Mouse (Mus musculus) limb, embryonic 13.5 days (tissue): ENCODE measurements around the gene Cxcl9. TPM values are rescaled to one million over a fixed set of nuclear protein-coding genes. Genes with fewer than 3 reads are reported as not detected.
A peak's percentile ranks its signal among the peaks of the same experiment; 100 is the strongest.

Experiments used
- ATAC-seq: fragments of 200-750 bp; cut with Nextera tagmentation; 2 replicates; pipeline ENCODE4 v1.8.0; 2017; ENCODE audit warnings: low read depth, moderate number of reproducible peaks, moderate TSS enrichment; ENCODE audit not compliant: low FRiP score
- H3K27ac ChIP-seq: fragments of 300-500 bp; sonication (generic); 2 replicates; pipeline ENCODE4 v1.5.1; 2015; ENCODE audit warnings: inconsistent platforms, mild to moderate bottlenecking, moderate library complexity
- H3K27me3 ChIP-seq: fragments of 300-500 bp; sonication (generic); 2 replicates; pipeline ENCODE4 v1.6.1; 2015; ENCODE audit warnings: mild to moderate bottlenecking, inconsistent platforms
- H3K36me3 ChIP-seq: fragments of 300-500 bp; sonication (generic); 2 replicates; pipeline ENCODE4 v1.6.1; 2015; ENCODE audit warnings: inconsistent platforms, mild to moderate bottlenecking, moderate library complexity
- H3K4me1 ChIP-seq: fragments of 300-500 bp; sonication (generic); 2 replicates; pipeline ENCODE4 v1.6.1; 2015; ENCODE audit warnings: inconsistent platforms
- H3K4me2 ChIP-seq: fragments of 300-500 bp; sonication (generic); replicated peaks from 2 replicates; pipeline ENCODE4 v1.6.1; 2015; ENCODE audit warnings: inconsistent platforms, mild to moderate bottlenecking, moderate library complexity
- H3K4me3 ChIP-seq: fragments of 300-500 bp; sonication (generic); 2 replicates; pipeline ENCODE4 v1.5.1; 2015; ENCODE audit warnings: moderate library complexity, mild to moderate bottlenecking, inconsistent platforms
- H3K9ac ChIP-seq: fragments of 300-500 bp; sonication (generic); 2 replicates; pipeline ENCODE4 v1.6.1; 2015; ENCODE audit warnings: mild to moderate bottlenecking, inconsistent platforms
- H3K9me3 ChIP-seq: fragments of 300-500 bp; sonication (generic); 2 replicates; pipeline ENCODE4 v1.6.1; 2016; ENCODE audit warnings: inconsistent platforms
- WGBS: fragments of 180-500 bp; shearing (Covaris S2); methylation state at CpG from one replicate; pipeline ENCODE4 v1.1.7; 2015; 5-methylcytosine and 5-hydroxymethylcytosine counted together
- polyA plus RNA-seq: library from polyadenylated mRNA; unstranded; fragments of >200 nt; fragmentation: Nextera tagmentation; extraction: Ambion mirVana; gene quantifications from 2 replicates; pipeline ENCODE4 v1.2.1, GENCODE M21; 2015

Cxcl9 gene
- polyA plus RNA-seq, 1 experiment from 2014 or later: 0.76 TPM

GRCm38 (mm10) chr5:92309681-92310511 lies 18.0 kb downstream of the Cxcl9 start, which contains the start of gene Sdad1:
Gene Sdad1, minus strand, starts transcription at chr5:92310479.
- H3K36me3 ChIP-seq: peaks cover 21% of the 10 kb centered on the region

DNA sequence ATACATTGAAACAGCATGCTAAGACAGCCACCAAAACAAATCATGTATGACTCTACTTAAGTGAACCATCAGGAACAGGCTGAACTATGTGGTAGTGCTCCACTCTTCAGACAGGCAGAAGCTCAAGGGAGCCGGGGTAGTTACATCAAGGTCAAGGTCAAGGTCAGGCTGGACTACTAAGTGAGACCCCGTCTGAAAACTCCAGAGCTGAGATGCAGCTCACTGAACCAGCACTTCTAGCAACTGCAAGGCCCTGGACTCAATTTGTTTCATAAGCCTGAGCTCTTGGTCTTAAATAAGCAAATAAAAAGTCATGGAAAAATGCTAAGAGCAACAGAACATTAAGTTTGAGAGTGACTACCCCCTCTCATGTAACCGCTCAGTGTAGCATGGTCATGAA lies 23.6 kb downstream of the Cxcl9 start:
- 85% methylated on average over 3 of the region's 3 CpGs for WGBS
- H3K4me1 ChIP-seq: peaks cover 12% of the 10 kb centered on the region
- H3K27me3 ChIP-seq: no peaks in the 10 kb centered on the region
- H3K9me3 ChIP-seq: no peaks in the 10 kb centered on the region
- peaks cover 76% of the 10 kb centered on the region for H3K36me3 ChIP-seq
- H3K27ac ChIP-seq: no peak overlapping the region
- no peak for ATAC-seq
- no peak overlapping the region for H3K4me3 ChIP-seq
- no peak overlapping the region for H3K9ac ChIP-seq
- H3K4me2 ChIP-seq: no peak overlapping the region

More at GRCm38 (mm10) chr5:92309681-92310511, 18.0 kb downstream of the Cxcl9 start, which contains the start of gene Sdad1:
- Histone ChIP-seq H3K27ac (0 out of 2 replicates have a peak within 1 kb of the TSS, but pooled peaks have one; percentile 18), H3K4me3 (peak within 1 kb of the TSS; percentile 81), H3K27me3 (no peaks in the 10 kb centered on the region), H3K9me3 (no peaks in the 10 kb centered on the region), H3K9ac (peak within 1 kb of the TSS; percentile 77), H3K4me1 (peaks cover 17% of the 10 kb centered on the region), H3K4me2 (peak within 1 kb of the TSS; percentile 78)
- peak; percentile 94 for ATAC-seq
- 2% methylated on average over 41 of the region's 41 CpGs for WGBS

DNA sequence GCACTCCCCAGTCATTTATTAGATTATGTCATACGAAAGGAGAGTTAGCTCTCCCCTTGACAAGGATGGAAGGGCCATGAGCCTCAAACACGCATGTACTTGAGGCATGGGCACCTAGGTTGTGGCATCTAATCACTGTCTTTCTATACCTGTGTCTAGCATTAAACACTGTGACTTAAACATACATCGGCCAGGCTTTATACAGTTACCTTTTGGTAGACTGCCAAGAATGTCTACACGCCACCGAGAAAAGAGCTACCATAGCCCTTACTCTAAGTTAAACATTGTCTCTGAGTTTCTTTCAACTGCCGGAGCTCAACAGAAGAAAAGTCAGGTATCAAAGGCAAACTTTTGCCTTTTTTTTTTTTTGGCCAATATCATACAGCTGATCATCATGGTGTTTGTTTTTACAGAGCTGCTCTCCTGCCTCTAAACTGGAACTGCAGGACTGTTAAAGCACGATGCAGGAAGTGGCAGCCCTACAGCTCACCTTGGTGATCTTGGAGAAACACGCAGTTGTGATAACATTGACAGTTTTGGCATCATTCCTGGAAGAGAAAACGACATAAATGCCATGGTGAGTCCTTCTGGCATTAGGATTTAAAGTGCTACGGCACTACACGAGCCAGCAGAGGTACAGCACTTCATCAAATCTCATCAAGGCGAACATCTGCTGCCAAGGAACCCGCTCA lies 25.6 kb downstream of the Cxcl9 start:
- 91% methylated on average over 13 of the region's 13 CpGs for WGBS
- Histone ChIP-seq H3K9me3 (no peaks in the 10 kb centered on the region), H3K4me1 (no peaks in the 10 kb centered on the region), H3K4me2 (no peak overlapping the region), H3K27ac (no peak overlapping the region), H3K27me3 (no peaks in the 10 kb centered on the region), H3K36me3 (peaks cover 93% of the 10 kb centered on the region), H3K9ac (no peak overlapping the region), H3K4me3 (no peak overlapping the region)
- ATAC-seq: no peak

- Histone ChIP-seq H3K36me3 (peaks cover 94% of the 10 kb centered on the region), H3K9ac (no peak overlapping the region), H3K4me2 (no peak overlapping the region), H3K4me1 (no peaks in the 10 kb centered on the region), H3K9me3 (no peaks in the 10 kb centered on the region), H3K4me3 (no peak overlapping the region), H3K27ac (no peak overlapping the region), H3K27me3 (no peaks in the 10 kb centered on the region)
- no peak for ATAC-seq
- 91% methylated on average over 2 of the region's 2 CpGs for WGBS
Observed at GRCm38 (mm10) chr5:92294525-92294924, 33.4 kb downstream of the Cxcl9 start.

DNA sequence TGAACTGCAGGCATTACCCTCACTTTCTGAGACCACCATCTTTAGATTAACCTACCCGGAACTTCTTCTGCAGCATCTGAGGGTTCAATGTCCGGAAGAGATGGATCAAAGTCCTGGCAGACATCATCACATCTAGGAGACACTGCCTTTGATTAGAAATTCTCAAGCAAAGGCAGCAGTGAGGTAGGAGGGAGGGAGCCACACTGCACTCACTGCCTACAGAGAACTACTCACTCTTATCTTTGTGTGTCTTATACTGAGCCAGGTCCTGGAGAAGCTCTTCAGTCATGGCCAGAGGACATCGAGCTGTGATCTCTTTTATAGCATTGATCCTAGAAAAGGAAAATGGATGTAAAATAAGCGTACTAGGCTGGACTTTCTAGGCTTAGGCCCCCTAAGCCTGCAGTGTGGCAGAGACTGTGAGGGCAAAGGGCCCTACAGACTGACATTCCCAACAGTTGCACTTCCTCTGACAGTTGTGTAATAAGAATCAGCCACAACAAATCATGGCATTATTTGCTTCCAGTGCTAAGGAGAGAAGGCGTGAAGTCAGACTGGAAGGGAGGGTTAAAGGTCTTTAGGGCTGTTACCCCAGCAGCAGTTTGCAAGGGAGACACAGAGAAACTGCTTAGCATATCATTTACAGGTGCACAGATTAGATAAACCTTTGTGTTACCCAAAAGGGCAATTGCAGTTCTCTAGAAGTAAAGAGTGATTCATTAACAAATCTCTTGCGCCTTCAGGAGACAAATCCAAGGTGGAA lies 36.0 kb downstream of the Cxcl9 start:
- no peak overlapping the region for H3K4me2 ChIP-seq
- H3K4me1 ChIP-seq: no peaks in the 10 kb centered on the region
- H3K27me3 ChIP-seq: no peaks in the 10 kb centered on the region
- H3K27ac ChIP-seq: no peak overlapping the region
- no peak overlapping the region for H3K9ac ChIP-seq
- H3K36me3 ChIP-seq: peaks cover 96% of the 10 kb centered on the region
- 91% methylated on average over 6 of the region's 6 CpGs for WGBS
- H3K4me3 ChIP-seq: no peak overlapping the region
- H3K9me3 ChIP-seq: no peaks in the 10 kb centered on the region
- ATAC-seq: no peak

GRCm38 (mm10) chr5:92287840-92288239 lies 40.0 kb downstream of the Cxcl9 start:
- H3K36me3 ChIP-seq: peaks cover 82% of the 10 kb centered on the region
- 87% methylated on average over 6 of the region's 6 CpGs for WGBS
- ATAC-seq: no peak

DNA sequence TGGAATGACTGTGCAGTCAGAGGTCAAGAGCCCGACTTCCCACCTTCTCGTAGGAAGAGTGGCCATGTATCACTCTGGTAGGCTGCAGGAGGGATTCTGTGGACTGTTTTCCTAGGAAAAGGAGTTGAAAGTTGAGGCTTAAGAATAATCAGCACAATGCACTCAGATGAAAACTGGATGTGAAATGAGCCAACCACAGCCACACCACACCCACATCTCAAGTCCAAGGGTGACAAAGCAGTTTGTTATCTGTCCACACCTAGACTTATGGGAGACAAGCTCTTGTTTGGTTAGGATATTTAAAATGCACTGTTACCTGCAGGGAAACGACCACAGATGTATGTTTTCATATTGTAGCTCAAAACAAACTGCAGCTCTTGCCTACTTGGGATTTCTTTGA lies 44.8 kb downstream of the Cxcl9 start:
- no peak overlapping the region for H3K9ac ChIP-seq
- H3K27ac ChIP-seq: no peak overlapping the region
- H3K4me2 ChIP-seq: no peak overlapping the region
- H3K4me1 ChIP-seq: peaks cover 9% of the 10 kb centered on the region
- H3K27me3 ChIP-seq: no peaks in the 10 kb centered on the region
- no peak overlapping the region for H3K4me3 ChIP-seq
- H3K36me3 ChIP-seq: peaks cover 37% of the 10 kb centered on the region
- WGBS: 67% methylated on average over 3 of the region's 3 CpGs
- ATAC-seq: no peak
- no peaks in the 10 kb centered on the region for H3K9me3 ChIP-seq

More at GRCm38 (mm10) chr5:92287840-92288239, 40.0 kb downstream of the Cxcl9 start:
- H3K4me2 ChIP-seq: no peak overlapping the region
- H3K9ac ChIP-seq: no peak overlapping the region
- no peaks in the 10 kb centered on the region for H3K4me1 ChIP-seq
- H3K27me3 ChIP-seq: no peaks in the 10 kb centered on the region
- no peak overlapping the region for H3K4me3 ChIP-seq
- H3K9me3 ChIP-seq: no peaks in the 10 kb centered on the region
- no peak overlapping the region for H3K27ac ChIP-seq

- Histone ChIP-seq H3K36me3 (peaks cover 31% of the 10 kb centered on the region), H3K27ac (no peak overlapping the region), H3K4me3 (no peak overlapping the region), H3K9ac (no peak overlapping the region), H3K4me2 (no peak overlapping the region), H3K4me1 (peaks cover 10% of the 10 kb centered on the region), H3K27me3 (no peaks in the 10 kb centered on the region), H3K9me3 (no peaks in the 10 kb centered on the region)
- 75% methylated on average over 4 of the region's 4 CpGs for WGBS
- ATAC-seq: no peak
Observed at GRCm38 (mm10) chr5:92282571-92282970, 45.3 kb downstream of the Cxcl9 start.

DNA sequence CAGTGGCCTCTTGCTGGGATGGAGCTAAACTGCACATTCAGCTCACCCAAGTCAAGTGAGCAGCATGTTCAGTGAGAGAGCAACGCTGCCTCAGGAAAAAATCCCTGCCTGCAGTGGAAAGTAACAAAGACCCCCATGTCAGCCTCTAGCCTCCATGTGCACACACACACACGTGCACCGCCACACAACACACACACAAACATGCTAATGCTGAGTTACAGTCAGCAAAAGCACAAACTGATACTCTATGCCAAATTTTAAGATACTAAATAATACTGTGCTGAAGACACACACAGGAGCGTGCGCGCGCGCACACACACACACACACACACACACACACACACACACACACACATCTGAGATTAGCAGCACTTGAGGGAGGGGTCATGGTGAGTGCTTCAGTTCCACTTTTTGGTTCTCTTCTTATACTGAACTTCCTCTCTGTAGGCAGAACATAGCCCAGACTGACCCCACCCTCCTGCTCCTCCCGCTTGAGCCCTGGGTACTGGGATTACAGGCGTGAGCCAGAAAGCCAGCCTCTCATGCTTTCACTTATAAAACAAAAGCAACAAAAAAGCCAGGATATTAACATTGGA lies 48.8 kb downstream of the Cxcl9 start:
- no peak for ATAC-seq
- H3K4me1 ChIP-seq: peaks cover 12% of the 10 kb centered on the region
- peak overlapping the region; percentile 91; the same call in 1 of the 2 replicates for H3K4me2 ChIP-seq
- WGBS: 78% methylated on average over 10 of the region's 10 CpGs
- no peak overlapping the region for H3K9ac ChIP-seq
- H3K9me3 ChIP-seq: no peaks in the 10 kb centered on the region
- H3K27ac ChIP-seq: no peak overlapping the region
- H3K27me3 ChIP-seq: no peaks in the 10 kb centered on the region
- 0 out of 2 replicates have a peak, but pooled peaks cover under 1% of the 10 kb centered on the region for H3K36me3 ChIP-seq
- no peak overlapping the region for H3K4me3 ChIP-seq

- peak; percentile 92 for ATAC-seq
- Histone ChIP-seq H3K9ac (peak within 1 kb of the TSS; percentile 64), H3K9me3 (no peaks in the 10 kb centered on the region), H3K27ac (no peak within 1 kb of the TSS), H3K4me1 (peaks cover 12% of the 10 kb centered on the region), H3K4me2 (peak within 1 kb of the TSS; percentile 91), H3K27me3 (no peaks in the 10 kb centered on the region), H3K36me3 (no peaks in the 10 kb centered on the region), H3K4me3 (peak within 1 kb of the TSS; percentile 67)
- 3% methylated on average over 54 of the region's 54 CpGs for WGBS
Observed at GRCm38 (mm10) chr5:92277437-92278394, 50.2 kb downstream of the Cxcl9 start, which contains the start of gene Naaa. Gene Naaa, minus strand, starts transcription at chr5:92278170.
